Mouse (Mus musculus) neural tube, embryonic 12.5 days (tissue): ENCODE measurements around the gene Grin3b. TPM values are rescaled to one million over a fixed set of nuclear protein-coding genes. Genes with fewer than 3 reads are reported as not detected.

ENCODE experiments used
- ATAC-seq: fragments of 200-750 bp; cut with Nextera tagmentation; 2 replicates; pipeline ENCODE4 v1.8.0; 2017; ENCODE audit warnings: low read depth, mild to moderate bottlenecking, moderate TSS enrichment, moderate library complexity; ENCODE audit not compliant: low FRiP score
- H3K27ac ChIP-seq: fragments of 300-500 bp; sonication (generic); 2 replicates; pipeline ENCODE4 v1.5.1; 2016
- H3K27me3 ChIP-seq: fragments of 300-500 bp; sonication (generic); replicated peaks from 2 replicates; pipeline ENCODE4 v1.6.1; 2016; ENCODE audit warnings: mild to moderate bottlenecking
- H3K36me3 ChIP-seq: fragments of 300-500 bp; sonication (generic); 2 replicates; pipeline ENCODE4 v1.6.1; 2016; ENCODE audit warnings: mild to moderate bottlenecking
- H3K4me1 ChIP-seq: fragments of 300-500 bp; sonication (generic); 2 replicates; pipeline ENCODE4 v1.6.1; 2016
- H3K4me2 ChIP-seq: fragments of 300-500 bp; sonication (generic); replicated peaks from 2 replicates; pipeline ENCODE4 v1.6.1; 2016; ENCODE audit warnings: mild to moderate bottlenecking
- H3K4me3 ChIP-seq: fragments of 300-500 bp; sonication (generic); 2 replicates; pipeline ENCODE4 v1.5.1; 2016
- H3K9ac ChIP-seq: fragments of 300-500 bp; sonication (generic); 2 replicates; pipeline ENCODE4 v1.6.1; 2016; ENCODE audit warnings: mild to moderate bottlenecking
- H3K9me3 ChIP-seq: fragments of 300-500 bp; sonication (generic); 2 replicates; pipeline ENCODE4 v1.6.1; 2016; ENCODE audit warnings: mild to moderate bottlenecking
- WGBS: fragments of 180-500 bp; shearing (Covaris S2); methylation state at CpG from one replicate; pipeline ENCODE4 v1.1.7; 2016; 5-methylcytosine and 5-hydroxymethylcytosine counted together
- polyA plus RNA-seq: library from polyadenylated mRNA; unstranded; fragments of >200 nt; fragmentation: Nextera tagmentation; extraction: Ambion mirVana; gene quantifications from 2 replicates; pipeline ENCODE4 v1.2.1, GENCODE M21; 2016

The Grin3b gene
- polyA plus RNA-seq, 1 experiment from 2014 or later, result 0.24 TPM

DNA sequence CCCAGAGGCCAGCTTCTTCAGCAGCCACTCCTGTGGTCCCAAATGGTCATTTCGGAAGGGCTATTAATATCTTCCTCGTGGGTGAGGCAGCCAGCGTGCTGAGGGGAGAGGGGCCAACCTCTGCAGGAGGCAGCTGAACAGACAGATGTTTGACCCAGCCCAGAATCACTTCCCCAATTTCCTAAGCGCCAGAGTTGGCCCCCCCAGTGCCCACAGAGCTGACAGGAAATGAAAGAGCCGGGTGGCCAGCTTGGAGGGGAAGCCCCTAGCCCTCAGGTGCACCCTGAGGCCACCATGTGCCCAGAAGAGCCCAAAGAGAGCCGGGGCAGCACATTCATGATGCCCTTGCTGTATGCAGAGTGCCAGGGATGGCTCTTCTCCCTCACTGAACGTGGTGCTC lies 29.8 kb upstream of the Grin3b start:
- ATAC-seq, result no peak
- no peak overlapping the region for H3K4me2 ChIP-seq
- H3K27me3 ChIP-seq, result no peaks in the 10 kb centered on the region
- H3K27ac ChIP-seq, result no peak overlapping the region
- H3K36me3 ChIP-seq, result peaks cover 32% of the 10 kb centered on the region
- H3K4me1 ChIP-seq, result peaks cover 37% of the 10 kb centered on the region
- WGBS, result 60% methylated on average over 7 of the region's 7 CpGs
- no peak overlapping the region for H3K9ac ChIP-seq
- H3K4me3 ChIP-seq, result no peak overlapping the region
- H3K9me3 ChIP-seq, result no peaks in the 10 kb centered on the region

DNA sequence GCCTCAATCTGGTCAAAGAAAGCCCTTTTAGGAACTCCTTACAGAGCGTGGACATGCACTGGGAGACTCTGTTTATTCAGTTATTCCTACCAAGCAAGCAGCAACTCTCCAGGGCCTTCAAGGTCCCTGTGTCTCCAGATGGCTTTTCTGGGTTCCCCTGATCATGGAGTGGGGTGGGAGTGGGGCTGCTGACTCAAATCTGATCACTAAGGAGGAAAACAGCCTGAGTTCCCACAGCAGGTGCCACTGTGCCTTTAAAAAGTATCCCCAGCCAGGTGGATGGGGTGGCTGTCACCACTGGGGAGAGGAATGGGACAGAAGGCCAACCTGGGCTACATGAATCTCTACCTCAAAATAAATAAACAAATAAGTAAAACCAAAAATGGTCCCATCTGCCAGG lies 27.5 kb upstream of the Grin3b start:
- H3K9ac ChIP-seq, result no peak overlapping the region
- no peaks in the 10 kb centered on the region for H3K9me3 ChIP-seq
- ATAC-seq, result no peak
- WGBS, result 79% methylated on average over 1 of the region's 1 CpGs
- no peak overlapping the region for H3K27ac ChIP-seq
- no peaks in the 10 kb centered on the region for H3K27me3 ChIP-seq
- peaks cover 32% of the 10 kb centered on the region for H3K36me3 ChIP-seq
- H3K4me1 ChIP-seq, result peaks cover 40% of the 10 kb centered on the region
- H3K4me2 ChIP-seq, result no peak overlapping the region
- H3K4me3 ChIP-seq, result no peak overlapping the region

DNA sequence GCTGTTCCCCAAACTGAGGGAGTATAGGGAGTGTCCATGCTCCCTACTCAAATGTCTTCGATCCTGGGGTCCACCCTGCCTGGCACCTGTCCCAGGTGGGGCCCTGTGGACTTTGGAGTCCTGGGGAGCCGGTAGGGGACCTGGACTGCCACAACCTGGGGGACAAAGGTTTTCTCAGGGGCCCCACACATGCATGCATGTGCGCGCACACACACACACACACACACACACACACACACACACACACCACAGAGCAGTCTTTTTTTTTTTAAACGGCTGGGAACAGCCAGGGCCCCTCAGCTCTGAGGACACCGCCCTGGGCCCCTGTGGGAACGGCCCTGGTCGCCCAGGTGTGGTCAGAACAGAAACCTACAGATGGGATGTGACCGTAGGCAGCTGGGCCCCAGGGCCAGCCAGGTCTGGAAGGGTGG lies 27.0 kb upstream of the Grin3b start:
- no peak overlapping the region for H3K9ac ChIP-seq
- no peak overlapping the region for H3K27ac ChIP-seq
- no peaks in the 10 kb centered on the region for H3K9me3 ChIP-seq
- no peaks in the 10 kb centered on the region for H3K27me3 ChIP-seq
- no peak for ATAC-seq
- peaks cover 33% of the 10 kb centered on the region for H3K36me3 ChIP-seq
- H3K4me3 ChIP-seq, result no peak overlapping the region
- H3K4me1 ChIP-seq, result peaks cover 37% of the 10 kb centered on the region
- WGBS, result 60% methylated on average over 9 of the region's 9 CpGs
- H3K4me2 ChIP-seq, result no peak overlapping the region

DNA sequence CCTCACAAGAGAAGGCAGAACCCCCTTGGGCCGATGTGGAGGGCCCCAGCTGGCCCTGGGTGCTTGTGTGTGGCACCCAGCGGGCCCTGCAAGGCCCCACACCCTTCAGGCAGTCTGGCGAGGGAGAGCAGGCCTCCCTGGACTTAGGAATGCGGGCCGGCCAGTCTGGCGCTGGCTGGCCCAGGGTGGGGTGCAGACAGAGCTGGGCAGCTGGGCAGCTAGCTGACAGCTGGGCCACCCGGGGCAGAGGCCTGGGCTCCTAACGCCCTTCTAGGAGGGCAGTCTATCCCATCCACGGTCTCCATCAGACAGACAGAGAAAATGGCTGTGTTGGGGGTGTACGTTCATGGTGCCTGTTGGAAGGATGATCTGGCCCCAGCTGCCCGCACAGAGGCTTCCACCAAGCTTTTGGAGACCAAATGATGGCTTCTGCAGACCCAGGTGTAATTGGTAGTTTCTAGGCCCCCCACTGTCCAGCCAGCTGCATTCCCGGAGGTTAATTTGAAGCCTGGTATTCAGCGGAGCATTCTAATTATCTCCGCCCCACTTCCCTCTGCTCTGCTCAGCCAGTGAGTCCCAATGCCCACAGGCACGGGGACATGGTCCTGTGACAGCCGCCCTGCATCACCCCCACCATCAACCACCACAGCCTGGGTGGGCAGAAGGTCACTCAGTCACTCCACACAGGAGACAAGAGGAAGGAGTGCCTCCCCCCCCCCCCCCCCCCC lies 24.8 kb upstream of the Grin3b start:
- 11% methylated on average over 16 of the region's 16 CpGs for WGBS
- ATAC-seq, result peak; percentile 66
- H3K4me2 ChIP-seq, result peak overlapping the region; percentile 27
- no peaks in the 10 kb centered on the region for H3K9me3 ChIP-seq
- H3K27ac ChIP-seq, result peak overlapping the region; percentile 55
- H3K4me1 ChIP-seq, result peaks cover 37% of the 10 kb centered on the region
- H3K9ac ChIP-seq, result peak overlapping the region; percentile 49; the same call in 1 of the 2 replicates
- H3K4me3 ChIP-seq, result no peak overlapping the region
- no peaks in the 10 kb centered on the region for H3K27me3 ChIP-seq
- peaks cover 53% of the 10 kb centered on the region for H3K36me3 ChIP-seq

DNA sequence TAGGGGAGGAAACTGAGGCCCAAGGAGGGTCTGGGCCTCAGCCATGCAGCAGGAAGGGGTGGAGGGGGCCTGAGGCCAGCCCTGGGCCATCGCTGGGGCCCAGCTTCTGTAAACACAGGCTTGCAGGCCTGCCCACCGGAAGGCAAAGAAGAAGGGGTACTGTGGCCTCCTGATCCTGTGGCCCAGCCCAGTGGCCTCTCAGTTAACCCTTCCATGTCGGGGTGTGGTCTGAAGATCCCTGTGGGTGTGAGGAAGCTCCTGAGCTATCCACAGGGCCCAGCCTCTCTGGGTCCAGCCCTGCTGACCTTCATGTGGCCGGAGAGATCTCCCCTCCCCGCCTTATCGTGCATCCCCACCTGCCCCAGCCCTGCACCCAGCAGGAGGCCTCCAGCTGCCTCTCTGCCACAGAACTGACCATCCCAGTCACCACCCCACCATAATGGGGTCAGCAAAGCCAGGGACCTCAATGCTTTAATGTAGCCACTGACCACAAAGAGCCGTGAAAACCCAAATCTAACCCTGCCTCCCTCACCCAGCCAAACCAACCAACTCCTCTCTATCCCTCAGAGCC lies 23.7 kb upstream of the Grin3b start:
- no peak for ATAC-seq
- Histone ChIP-seq H3K9ac (0 out of 2 replicates have a peak overlapping the region, but pooled peaks have one; percentile 18), H3K27ac (no peak overlapping the region), H3K4me1 (peaks cover 37% of the 10 kb centered on the region), H3K4me3 (no peak overlapping the region), H3K36me3 (peaks cover 53% of the 10 kb centered on the region), H3K27me3 (no peaks in the 10 kb centered on the region), H3K4me2 (peak overlapping the region; percentile 27), H3K9me3 (no peaks in the 10 kb centered on the region)
- WGBS, result 7% methylated on average over 7 of the region's 7 CpGs

DNA sequence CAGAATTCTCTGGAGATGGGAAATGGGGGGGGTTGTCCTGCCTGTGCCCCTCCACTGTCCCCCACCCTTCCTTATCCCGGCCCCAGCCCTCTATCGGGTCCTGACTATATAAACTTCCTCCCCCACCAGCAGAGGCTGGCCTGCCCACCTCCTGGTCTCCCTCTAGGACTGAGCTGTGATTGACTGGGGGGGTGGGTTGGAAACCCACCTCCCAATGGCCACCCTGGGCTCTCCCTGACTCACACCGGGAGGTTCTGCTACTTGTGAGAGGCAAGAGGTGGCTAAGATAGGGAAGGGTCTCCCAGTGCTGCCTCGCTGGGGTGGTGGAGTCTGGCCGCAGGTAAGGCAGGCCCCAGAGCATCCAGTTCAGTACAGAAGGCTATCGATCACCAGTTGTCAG lies 23.0 kb upstream of the Grin3b start:
- WGBS, result 63% methylated on average over 6 of the region's 6 CpGs
- Histone ChIP-seq H3K4me1 (peaks cover 37% of the 10 kb centered on the region), H3K9me3 (no peaks in the 10 kb centered on the region), H3K36me3 (peaks cover 49% of the 10 kb centered on the region), H3K4me3 (no peak overlapping the region), H3K4me2 (peak overlapping the region; percentile 14; the same call in 1 of the 2 replicates), H3K27ac (no peak overlapping the region), H3K27me3 (no peaks in the 10 kb centered on the region), H3K9ac (0 out of 2 replicates have a peak overlapping the region, but pooled peaks have one; percentile 18)
- no peak for ATAC-seq

DNA sequence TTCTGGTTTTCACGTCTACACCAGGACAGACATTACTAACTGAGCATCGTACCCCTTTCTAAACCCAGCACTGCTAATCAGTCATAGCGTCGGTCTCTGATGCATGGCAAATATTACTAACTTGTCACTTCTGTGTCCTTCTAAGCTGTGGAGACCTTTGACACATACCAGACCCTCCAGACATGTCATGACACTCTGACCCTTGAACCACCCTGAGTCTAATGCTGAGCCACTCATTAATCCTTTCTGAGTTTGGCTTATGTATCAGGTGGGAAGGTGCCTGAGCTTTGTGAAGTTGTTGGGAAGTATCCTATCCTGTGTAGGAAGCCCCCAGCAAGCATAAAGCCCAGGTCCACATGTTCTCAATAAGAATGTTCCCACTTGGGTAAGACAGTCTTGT lies 20.6 kb upstream of the Grin3b start:
- Histone ChIP-seq H3K4me3 (no peak overlapping the region), H3K27ac (no peak overlapping the region), H3K4me1 (peaks cover 28% of the 10 kb centered on the region), H3K9ac (no peak overlapping the region), H3K27me3 (no peaks in the 10 kb centered on the region), H3K9me3 (no peaks in the 10 kb centered on the region), H3K4me2 (no peak overlapping the region), H3K36me3 (peaks cover 58% of the 10 kb centered on the region)
- WGBS, result 95% methylated on average over 4 of the region's 4 CpGs
- ATAC-seq, result no peak

DNA sequence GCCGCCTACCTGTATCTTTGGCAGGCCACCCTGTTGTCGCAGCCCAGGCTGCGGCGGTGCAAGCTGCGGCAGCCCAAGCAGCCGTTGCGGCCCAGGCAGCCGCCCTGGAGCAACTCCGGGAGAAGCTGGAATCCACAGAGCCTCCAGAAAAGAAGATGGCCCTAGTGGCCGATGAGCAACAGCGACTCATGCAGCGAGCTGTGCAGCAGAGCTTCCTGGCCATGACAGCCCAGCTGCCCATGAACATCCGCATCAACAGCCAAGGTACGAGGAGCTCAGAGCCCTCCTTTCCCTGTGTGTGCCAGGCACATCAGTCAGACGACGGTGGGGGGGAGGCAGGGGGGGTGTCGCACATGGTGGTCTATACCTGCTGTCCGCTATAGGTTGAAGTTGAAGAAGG lies 19.9 kb upstream of the Grin3b start:
- Histone ChIP-seq H3K36me3 (peaks cover 58% of the 10 kb centered on the region), H3K9me3 (no peaks in the 10 kb centered on the region), H3K27me3 (no peaks in the 10 kb centered on the region), H3K27ac (no peak overlapping the region), H3K4me2 (no peak overlapping the region), H3K9ac (no peak overlapping the region), H3K4me1 (peaks cover 20% of the 10 kb centered on the region), H3K4me3 (no peak overlapping the region)
- no peak for ATAC-seq
- WGBS, result 85% methylated on average over 18 of the region's 18 CpGs

DNA sequence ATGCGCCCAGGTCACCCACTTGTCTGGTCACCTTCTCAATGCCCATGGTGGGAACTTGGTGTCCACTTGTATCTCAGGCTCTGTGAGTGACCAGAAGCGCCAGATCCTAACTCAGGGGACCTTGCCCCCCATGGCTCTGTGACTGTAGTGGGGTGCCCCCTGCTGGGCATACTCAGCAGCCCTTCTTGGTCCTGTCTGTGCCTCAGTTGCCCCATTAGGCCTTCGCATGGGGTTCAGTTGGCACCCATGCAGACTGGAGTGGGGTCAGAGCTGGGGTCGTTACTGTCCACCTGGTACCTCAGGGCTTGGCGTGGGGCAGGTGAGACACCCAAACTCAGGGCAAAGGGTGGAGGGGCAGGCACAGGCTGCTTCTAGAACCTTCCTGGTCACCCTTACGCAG lies 16.6 kb upstream of the Grin3b start:
- no peaks in the 10 kb centered on the region for H3K27me3 ChIP-seq
- 89% methylated on average over 6 of the region's 6 CpGs for WGBS
- no peak for ATAC-seq

DNA sequence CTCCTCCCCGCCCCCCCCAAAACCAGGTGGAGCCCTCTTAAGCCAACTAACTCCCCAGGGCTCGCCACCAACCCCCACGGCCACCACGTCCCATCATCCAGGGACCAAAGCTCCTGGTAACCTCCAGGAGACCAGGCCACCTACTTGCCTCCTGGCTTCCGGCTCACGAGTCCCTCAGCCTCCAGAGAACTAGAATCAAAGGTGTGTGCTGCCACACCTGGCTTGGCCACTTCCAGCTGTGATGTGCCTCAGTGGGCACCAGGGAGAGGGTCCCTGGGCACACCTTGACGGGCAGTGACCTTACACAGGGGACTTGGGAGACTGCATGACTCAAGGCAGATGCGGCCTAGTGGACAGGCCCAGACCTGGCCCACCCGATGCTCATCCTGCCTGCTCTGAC lies 14.8 kb upstream of the Grin3b start:
- Histone ChIP-seq H3K36me3 (peaks cover 22% of the 10 kb centered on the region), H3K4me3 (no peak overlapping the region)
- no peak for ATAC-seq

More for the DNA sequence above, 16.6 kb upstream of the Grin3b start:
- no peaks in the 10 kb centered on the region for H3K9me3 ChIP-seq
- no peak overlapping the region for H3K4me3 ChIP-seq
- no peak overlapping the region for H3K27ac ChIP-seq
- no peaks in the 10 kb centered on the region for H3K4me1 ChIP-seq
- H3K9ac ChIP-seq, result no peak overlapping the region
- H3K4me2 ChIP-seq, result no peak overlapping the region
- peaks cover 38% of the 10 kb centered on the region for H3K36me3 ChIP-seq

DNA sequence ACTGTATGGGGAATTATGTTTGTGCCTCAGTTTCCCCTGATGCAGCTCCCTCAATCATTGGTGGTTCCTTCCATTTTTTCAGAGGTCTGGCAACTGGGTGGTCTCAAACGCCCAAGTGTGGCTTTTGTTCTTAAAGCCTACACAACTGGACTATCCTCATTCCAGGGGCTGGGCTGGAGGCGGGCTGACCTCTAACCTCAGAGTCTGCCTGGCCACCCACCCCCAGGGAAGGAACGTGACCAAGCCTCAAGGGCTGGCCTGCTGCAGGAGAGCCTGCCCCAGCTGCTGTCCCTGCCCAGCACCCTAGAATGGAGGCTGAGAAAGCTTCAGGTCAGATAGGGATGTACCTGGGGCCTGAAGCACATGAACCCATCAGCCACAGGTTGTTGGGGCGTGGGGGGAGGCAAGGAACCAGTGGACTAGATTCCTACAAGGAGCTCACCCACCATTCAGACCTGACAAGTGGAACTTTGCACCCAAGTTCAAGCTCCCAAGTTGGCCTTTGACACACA lies 13.8 kb upstream of the Grin3b start:
- no peak for ATAC-seq
- Histone ChIP-seq H3K4me3 (no peak overlapping the region), H3K9me3 (no peaks in the 10 kb centered on the region), H3K4me2 (no peak overlapping the region), H3K4me1 (peaks cover 8% of the 10 kb centered on the region), H3K9ac (no peak overlapping the region), H3K36me3 (peaks cover 15% of the 10 kb centered on the region), H3K27ac (no peak overlapping the region), H3K27me3 (no peaks in the 10 kb centered on the region)
- 23% methylated on average over 4 of the region's 4 CpGs for WGBS

More for the DNA sequence above, 14.8 kb upstream of the Grin3b start:
- no peaks in the 10 kb centered on the region for H3K9me3 ChIP-seq
- H3K27ac ChIP-seq, result no peak overlapping the region
- H3K27me3 ChIP-seq, result no peaks in the 10 kb centered on the region
- H3K4me2 ChIP-seq, result no peak overlapping the region
- H3K4me1 ChIP-seq, result peaks cover 4% of the 10 kb centered on the region
- H3K9ac ChIP-seq, result no peak overlapping the region
- WGBS, result 77% methylated on average over 9 of the region's 9 CpGs

DNA sequence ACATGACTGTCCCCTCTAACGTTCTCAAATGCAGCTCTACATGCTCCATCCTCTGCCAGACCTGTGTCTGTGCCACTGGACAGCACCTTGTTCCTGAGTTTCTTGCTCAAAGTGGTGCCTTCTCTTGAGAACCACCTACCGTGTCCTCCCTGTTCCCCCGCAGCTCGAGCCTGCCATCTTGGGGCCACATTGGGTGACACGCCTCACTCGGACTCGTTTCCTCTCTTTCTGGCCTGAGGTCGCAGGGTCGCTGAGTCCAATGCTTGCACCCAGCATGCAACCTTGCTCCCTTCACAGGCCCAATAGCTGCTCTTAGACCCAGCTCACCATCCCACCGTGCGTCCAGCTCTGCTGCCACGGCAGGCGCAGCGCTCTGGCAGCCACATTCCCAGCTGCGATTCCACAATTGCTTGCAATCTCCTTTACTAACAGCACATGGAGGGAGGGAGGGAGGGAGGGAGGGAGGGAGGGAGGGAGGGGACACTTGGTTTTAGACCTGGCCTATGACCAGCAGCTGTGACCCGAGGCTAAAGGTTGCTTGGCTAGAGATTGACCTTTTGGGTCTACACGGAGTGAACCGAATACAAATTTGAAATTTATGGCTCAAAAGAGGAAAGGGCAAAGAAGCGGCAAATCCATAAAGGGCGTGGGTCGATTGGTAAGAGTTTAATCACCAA lies 12.2 kb upstream of the Grin3b start:
- no peak overlapping the region for H3K27ac ChIP-seq
- H3K4me2 ChIP-seq, result peak overlapping the region; percentile 36

More for the DNA sequence above, 12.2 kb upstream of the Grin3b start:
- ATAC-seq, result no peak
- no peaks in the 10 kb centered on the region for H3K27me3 ChIP-seq
- H3K36me3 ChIP-seq, result peaks cover 17% of the 10 kb centered on the region
- 5% methylated on average over 21 of the region's 21 CpGs for WGBS
- no peaks in the 10 kb centered on the region for H3K9me3 ChIP-seq
- peak overlapping the region; percentile 3; the same call in 1 of the 2 replicates for H3K4me3 ChIP-seq
- H3K9ac ChIP-seq, result no peak overlapping the region
- H3K4me1 ChIP-seq, result peaks cover 8% of the 10 kb centered on the region
